Mouse (Mus musculus) myocyte (in vitro differentiated cells): ENCODE measurements around the gene Ephx1.

ENCODE experiments used
- CEBPB ChIP-seq: IDR thresholded peaks from 2 replicates; pipeline ENCODE4 v1.6.1; 2011; ENCODE audit warnings: mild to moderate bottlenecking, moderate library complexity; ENCODE audit not compliant: poor library complexity, insufficient read depth, severe bottlenecking
- E2F4 ChIP-seq: IDR thresholded peaks from one replicate; pipeline ENCODE4 v1.6.1; 2011; ENCODE audit warnings: mild to moderate bottlenecking, control low read depth, moderate library complexity; ENCODE audit not compliant: insufficient read depth
- MAX ChIP-seq: IDR thresholded peaks from one replicate; pipeline ENCODE4 v1.6.1; 2011; ENCODE audit warnings: low read depth, mild to moderate bottlenecking, control low read depth
- MYOD1 ChIP-seq, 3 experiments: IDR thresholded peaks; one replicate each; pipeline ENCODE4 v1.6.1; 2011; ENCODE audit warnings: control low read depth in 2 of 3, low read depth in 2 of 3, mild to moderate bottlenecking in 2 of 3, moderate library complexity in 1 of 3; ENCODE audit not compliant: insufficient read length in 2 of 3, control insufficient read depth in 1 of 3
- MYOG ChIP-seq, 3 experiments: IDR thresholded peaks; one replicate each; pipeline ENCODE4 v1.6.1; 2011; ENCODE audit warnings: control low read depth in 2 of 3, low read depth in 2 of 3, mild to moderate bottlenecking in 2 of 3; ENCODE audit not compliant: insufficient read length in 2 of 3, control insufficient read depth in 1 of 3, insufficient read depth in 1 of 3
- POLR2A ChIP-seq: IDR thresholded peaks from one replicate; pipeline ENCODE4 v1.6.1; 2011; ENCODE audit warnings: low read depth, mild to moderate bottlenecking, control low read depth, moderate library complexity; ENCODE audit not compliant: insufficient read length
- POLR2AphosphoS2 ChIP-seq: IDR thresholded peaks from one replicate; pipeline ENCODE4 v1.6.1; 2011; ENCODE audit warnings: low read depth, control low read depth; ENCODE audit not compliant: insufficient read length
- SRF ChIP-seq: IDR thresholded peaks from one replicate; pipeline ENCODE4 v1.6.1; 2011; ENCODE audit warnings: low read depth; ENCODE audit not compliant: control insufficient read depth, insufficient read length
- TCF12 ChIP-seq: IDR thresholded peaks from one replicate; pipeline ENCODE4 v1.6.1; 2011; ENCODE audit warnings: mild to moderate bottlenecking, control low read depth; ENCODE audit not compliant: poor library complexity, insufficient read depth, severe bottlenecking
- TCF3 ChIP-seq: IDR thresholded peaks from one replicate; pipeline ENCODE4 v1.6.1; 2011; ENCODE audit warnings: low read depth, control low read depth; ENCODE audit not compliant: insufficient read length
- USF1 ChIP-seq: IDR thresholded peaks from one replicate; pipeline ENCODE4 v1.6.1; 2011; ENCODE audit warnings: low read depth, mild to moderate bottlenecking, control low read depth, moderate library complexity

GRCm38 (mm10) chr1:180992142-180992541 is 28.6 kb downstream of the Ephx1 start:
- no peak for TF ChIP-seq E2F4
- TF ChIP-seq POLR2A: no peak
- no peak for TF ChIP-seq USF1
- no peak for TF ChIP-seq POLR2AphosphoS2
- no peak for TF ChIP-seq CEBPB
- no peak for TF ChIP-seq MAX
- TF ChIP-seq TCF3: no peak
- no peak for TF ChIP-seq TCF12
- TF ChIP-seq MYOD1 (IDR thresholded peaks at IDR 0.05; ENCODE audit: control insufficient read depth in 1 of 3, insufficient read length in 2 of 3, low read depth in 2 of 3): no peak
- no peak for TF ChIP-seq SRF
- no peak for TF ChIP-seq MYOG (IDR thresholded peaks at IDR 0.05; ENCODE audit: control insufficient read depth in 1 of 3, insufficient read depth in 1 of 3, insufficient read length in 2 of 3, low read depth in 2 of 3)
